In genomic region chr2:139948843-139949242, GRCm38 (mm10) we compare ENCODE assay signal across 25 mouse cellular contexts.
DNase-seq lines count a peak whose midpoint lies in the region; ATAC-seq lines count a peak whose summit lies in the region.
"Had no signal": no experiment of that assay in that cellular context is flagged by ENCODE, and none has a peak within 500 bp of the region (broad histone marks: within the 10 kb centered on the region; RNA-seq: fewer than 3 reads in every experiment).

No protein-coding gene starts in this region.

- no peak overlapping the region for H3K4me2 ChIP-seq in hindbrain, embryonic 11.5 days (replicated peaks; ENCODE audit: low read depth, low read length)
- H3K4me2 ChIP-seq in hindbrain, embryonic 14.5 days (replicated peaks): no peak overlapping the region
- H3K4me2 ChIP-seq in neural tube, embryonic 12.5 days (replicated peaks): no peak overlapping the region
- no peak overlapping the region for H3K4me2 ChIP-seq in neural tube, embryonic 15.5 days
- H3K4me2 ChIP-seq: embryonic facial prominence, embryonic 15.5 days; forebrain, embryonic 12.5 days; heart, embryonic 11.5 days; hindbrain, embryonic 15.5 days had no signal

- ATAC-seq in hindbrain, embryonic 11.5 days (ENCODE audit: low FRiP score): peak; percentile 64; the same call in 1 of the 2 replicates
- no peak for ATAC-seq in hindbrain, embryonic 14.5 days (ENCODE audit: low FRiP score)
- ATAC-seq in megakaryocyte, adult 5-6 weeks (ENCODE audit: poor library complexity, severe bottlenecking): no peak
- ATAC-seq in neural tube, embryonic 12.5 days (ENCODE audit: low FRiP score, low read depth): 0 out of 2 replicates have a peak, but pooled peaks have one; percentile 58
- no peak for ATAC-seq in neural tube, embryonic 15.5 days (ENCODE audit: low FRiP score)
- ATAC-seq: activated CD4-positive, CD25-positive, alpha-beta regulatory T cell, adult 4 months; CD4-positive, CD25-positive, alpha-beta regulatory T cell, adult 4 months had no signal

- 56% methylated on average over 1 of the region's 1 CpGs for WGBS in hindbrain, embryonic 11.5 days
- 59% methylated on average over 1 of the region's 1 CpGs for WGBS in hindbrain, embryonic 14.5 days
- 64% methylated on average over 1 of the region's 1 CpGs for WGBS in neural tube, embryonic 12.5 days
- 48% methylated on average over 1 of the region's 1 CpGs for WGBS in neural tube, embryonic 15.5 days

- no peaks in the 10 kb centered on the region for H3K4me1 ChIP-seq in hindbrain, embryonic 11.5 days (replicated peaks; ENCODE audit: control insufficient read depth, insufficient read depth, low read length)
- 0 out of 2 replicates have a peak, but pooled peaks cover 3% of the 10 kb centered on the region for H3K4me1 ChIP-seq in hindbrain, embryonic 14.5 days (replicated peaks; ENCODE audit: control insufficient read depth, insufficient read depth, low read length)
- peaks cover 46% of the 10 kb centered on the region for H3K4me1 ChIP-seq in megakaryocyte, embryonic 14.5 days
- H3K4me1 ChIP-seq in neural tube, embryonic 12.5 days: no peaks in the 10 kb centered on the region
- H3K4me1 ChIP-seq in neural tube, embryonic 15.5 days: no peaks in the 10 kb centered on the region
- H3K4me1 ChIP-seq: embryonic facial prominence, embryonic 15.5 days; forebrain, embryonic 12.5 days; hindbrain, embryonic 10.5 days; hindbrain, embryonic 15.5 days had no signal

- H3K27me3 ChIP-seq in hindbrain, embryonic 11.5 days (ENCODE audit: control insufficient read depth, insufficient read depth, low read length): no peaks in the 10 kb centered on the region
- no peaks in the 10 kb centered on the region for H3K27me3 ChIP-seq in hindbrain, embryonic 14.5 days (ENCODE audit: control insufficient read depth, insufficient read depth, low read length)
- no peaks in the 10 kb centered on the region for H3K27me3 ChIP-seq in megakaryocyte, embryonic 14.5 days (replicated peaks)
- no peaks in the 10 kb centered on the region for H3K27me3 ChIP-seq in neural tube, embryonic 12.5 days (replicated peaks)
- no peaks in the 10 kb centered on the region for H3K27me3 ChIP-seq in neural tube, embryonic 15.5 days (replicated peaks)
- H3K27me3 ChIP-seq: embryonic facial prominence, embryonic 15.5 days; forebrain, embryonic 12.5 days; hindbrain, embryonic 15.5 days had no signal

- H3K27ac ChIP-seq in hindbrain, embryonic 11.5 days (ENCODE audit: low read depth, low read length): no peak overlapping the region
- H3K27ac ChIP-seq in hindbrain, embryonic 14.5 days: no peak overlapping the region
- no peak overlapping the region for H3K27ac ChIP-seq in neural tube, embryonic 12.5 days
- H3K27ac ChIP-seq in neural tube, embryonic 15.5 days (replicated peaks): no peak overlapping the region
- H3K27ac ChIP-seq: embryonic facial prominence, embryonic 15.5 days; forebrain, embryonic 12.5 days; heart, adult 2 months; hindbrain, embryonic 10.5 days; hindbrain, embryonic 15.5 days had no signal

- H3K36me3 ChIP-seq in hindbrain, embryonic 11.5 days (ENCODE audit: control insufficient read depth, insufficient read depth, low read length): no peaks in the 10 kb centered on the region
- peaks cover 5% of the 10 kb centered on the region; the same call in 1 of the 2 replicates for H3K36me3 ChIP-seq in hindbrain, embryonic 14.5 days (replicated peaks; ENCODE audit: control insufficient read depth, insufficient read depth)
- H3K36me3 ChIP-seq in megakaryocyte, embryonic 14.5 days (replicated peaks; ENCODE audit: low read length): peaks cover 7% of the 10 kb centered on the region
- H3K36me3 ChIP-seq in neural tube, embryonic 12.5 days: no peaks in the 10 kb centered on the region; the same call in 1 of the 2 replicates
- H3K36me3 ChIP-seq in neural tube, embryonic 15.5 days: peaks cover 4% of the 10 kb centered on the region; the same call in 1 of the 2 replicates
- H3K36me3 ChIP-seq: hindbrain, embryonic 15.5 days had no signal

- H3K9me3 ChIP-seq in hindbrain, embryonic 11.5 days (ENCODE audit: control insufficient read depth, low read length): no peaks in the 10 kb centered on the region
- H3K9me3 ChIP-seq in hindbrain, embryonic 14.5 days (ENCODE audit: control insufficient read depth, low read length): no peaks in the 10 kb centered on the region
- H3K9me3 ChIP-seq in megakaryocyte, embryonic 14.5 days: no peaks in the 10 kb centered on the region
- H3K9me3 ChIP-seq in neural tube, embryonic 12.5 days: no peaks in the 10 kb centered on the region
- no peaks in the 10 kb centered on the region for H3K9me3 ChIP-seq in neural tube, embryonic 15.5 days (replicated peaks)
- H3K9me3 ChIP-seq: embryonic facial prominence, embryonic 15.5 days; forebrain, embryonic 12.5 days; hindbrain, embryonic 10.5 days; hindbrain, embryonic 15.5 days had no signal

- no peak overlapping the region for H3K4me3 ChIP-seq in hindbrain, embryonic 11.5 days (ENCODE audit: low read depth, low read length)
- no peak overlapping the region for H3K4me3 ChIP-seq in hindbrain, embryonic 14.5 days (replicated peaks; ENCODE audit: low read length)
- H3K4me3 ChIP-seq in megakaryocyte, embryonic 14.5 days (replicated peaks): peak overlapping the region; percentile 42
- H3K4me3 ChIP-seq in neural tube, embryonic 12.5 days: no peak overlapping the region
- H3K4me3 ChIP-seq in neural tube, embryonic 15.5 days (replicated peaks): no peak overlapping the region
- H3K4me3 ChIP-seq: embryonic facial prominence, embryonic 15.5 days; forebrain, embryonic 12.5 days; heart, adult 2 months; hindbrain, embryonic 10.5 days; hindbrain, embryonic 15.5 days had no signal

- DNase-seq in hindbrain, embryonic 11.5 days (ENCODE audit: low spot score): no peak
- no peak for DNase-seq in hindbrain, embryonic 14.5 days (ENCODE audit: low spot score)
- no peak for DNase-seq in lung, postnatal 10 days
- DNase-seq: adrenal gland, adult 8-10 months; adrenal gland, postnatal 25 days; cerebellum, adult 11-12 months; cerebellum, adult 8-10 months; cerebellum, postnatal 10 days; cerebellum, postnatal 36 days; embryo, embryonic 11 days; gastrocnemius, postnatal 10 days; gastrocnemius, postnatal 36 days; heart, adult 2 months; heart, postnatal 36 days had no signal

- H3K9ac ChIP-seq in hindbrain, embryonic 11.5 days (ENCODE audit: low read depth, low read length): no peak overlapping the region
- H3K9ac ChIP-seq in hindbrain, embryonic 14.5 days: no peak overlapping the region
- no peak overlapping the region for H3K9ac ChIP-seq in neural tube, embryonic 12.5 days
- no peak overlapping the region for H3K9ac ChIP-seq in neural tube, embryonic 15.5 days (replicated peaks)
- H3K9ac ChIP-seq: embryonic facial prominence, embryonic 15.5 days; forebrain, embryonic 12.5 days; hindbrain, embryonic 15.5 days had no signal

Comparison
In these comparisons a context has a peak if more than half of its experiments do, and no peak if none do; other contexts are left out.
1. ATAC-seq: peak in hindbrain, embryonic 11.5 days (single experiment) and neural tube, embryonic 12.5 days (single experiment); none in hindbrain, embryonic 14.5 days (single experiment), megakaryocyte, adult 5-6 weeks (single experiment) and neural tube, embryonic 15.5 days (single experiment).